Mouse (Mus musculus): ENCODE results near the gene Fbxo27. TPM values are rescaled to one million over a fixed set of nuclear protein-coding genes. Genes with fewer than 3 reads are reported as not detected.

The Fbxo27 gene
- 1.0 TPM for polyA plus RNA-seq (2017; shearing (Covaris generic))

DNA sequence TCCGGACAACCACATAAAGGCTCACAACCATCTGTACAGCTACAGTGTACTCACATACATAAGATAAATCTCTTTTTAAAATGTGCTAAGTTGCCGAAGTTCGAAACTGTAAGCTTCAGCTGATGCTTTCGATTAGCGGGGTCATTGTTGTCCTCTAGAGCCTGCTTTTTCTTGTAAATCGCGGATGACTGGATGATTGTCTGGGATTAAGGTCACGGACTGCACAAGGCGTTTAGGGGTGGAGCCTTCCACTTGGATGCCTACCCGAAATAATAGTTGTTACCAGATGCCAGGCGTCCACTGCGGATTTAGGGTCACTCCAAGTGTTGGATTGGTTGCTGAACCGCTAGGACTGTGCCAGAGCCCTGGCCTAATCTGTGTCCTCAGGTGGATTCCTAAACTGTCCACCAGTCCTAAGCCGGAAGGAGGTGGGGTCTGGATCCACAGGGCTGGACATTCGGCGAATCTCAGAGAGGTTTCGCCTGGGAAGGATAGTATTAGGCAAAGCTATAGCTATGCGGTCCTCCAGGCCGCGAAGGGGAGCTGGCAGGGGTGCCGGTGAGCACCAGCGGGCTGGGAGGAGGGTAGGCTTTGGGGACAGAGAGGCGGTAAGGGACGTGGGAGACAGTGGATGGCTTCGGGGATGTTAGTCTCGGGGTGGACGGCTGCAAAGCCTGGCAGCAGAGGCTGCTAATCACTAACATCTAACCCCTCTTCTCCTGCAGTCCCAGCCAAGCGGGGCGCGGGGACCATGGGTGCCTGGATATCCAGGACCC, at the start of gene Fbxo27:
Gene Fbxo27 (plus strand): TSS at position 305 of the 776 bp plus-strand sequence.

GRCm38 (mm10) chr7:28716590-28717281, 24.1 kb downstream of the Fbxo27 start, which contains the start of gene Fbxo17:
Gene Fbxo17 (plus strand): TSS chr7:28716804.

GRCm38 (mm10) chr7:28741709-28742438, 49.2 kb downstream of the Fbxo27 start, which contains the start of the genes Mrps12 and Sars2:
Gene Mrps12 (minus strand): TSS chr7:28741820.
Gene Sars2 (plus strand): TSS chr7:28741992.

Other genes starting within 250 kb of the Fbxo27 start
- gene Lrfn1, start 240.9 kb upstream of the Fbxo27 start, polyA plus RNA-seq (2017; shearing (Covaris generic)), result 2.3 TPM
- not detected for gene Ifnl2, start 182.4 kb upstream of the Fbxo27 start, polyA plus RNA-seq (2017; shearing (Covaris generic))
- gene Ifnl3, start 170.0 kb upstream of the Fbxo27 start, polyA plus RNA-seq (2017; shearing (Covaris generic)), result not detected
- not detected for gene Sycn, start 152.0 kb upstream of the Fbxo27 start, polyA plus RNA-seq (2017; shearing (Covaris generic))
- not detected for gene Nccrp1, start 145.6 kb upstream of the Fbxo27 start, polyA plus RNA-seq (2017; shearing (Covaris generic))
- 48.1 TPM for gene Samd4b, start 94.7 kb upstream of the Fbxo27 start, polyA plus RNA-seq (2017; shearing (Covaris generic))
- 6.2 TPM for gene Pak4, start 94.7 kb upstream of the Fbxo27 start, polyA plus RNA-seq (2017; shearing (Covaris generic))
- gene Acp7, start 61.5 kb upstream of the Fbxo27 start, polyA plus RNA-seq (2017; shearing (Covaris generic)), result not detected
- gene Fbxo17, start 24.0 kb downstream of the Fbxo27 start, polyA plus RNA-seq (2017; shearing (Covaris generic)), result 16.6 TPM
- gene Mrps12, start 49.0 kb downstream of the Fbxo27 start, polyA plus RNA-seq (2017; shearing (Covaris generic)), result 48.4 TPM
- 21.3 TPM for gene Sars2, start 49.1 kb downstream of the Fbxo27 start, polyA plus RNA-seq (2017; shearing (Covaris generic))
- not detected for gene Ccer2, start 63.3 kb downstream of the Fbxo27 start, polyA plus RNA-seq (2017; shearing (Covaris generic))
- gene Sirt2, start 73.9 kb downstream of the Fbxo27 start, polyA plus RNA-seq (2017; shearing (Covaris generic)), result 70.1 TPM
- 139 TPM for gene Nfkbib, start 74.7 kb downstream of the Fbxo27 start, polyA plus RNA-seq (2017; shearing (Covaris generic))
- 155 TPM for gene Rinl, start 96.1 kb downstream of the Fbxo27 start, polyA plus RNA-seq (2017; shearing (Covaris generic))
- gene Hnrnpl, start 115.7 kb downstream of the Fbxo27 start, polyA plus RNA-seq (2017; shearing (Covaris generic)), result 428 TPM
- 114 TPM for gene Ech1, start 132.4 kb downstream of the Fbxo27 start, polyA plus RNA-seq (2017; shearing (Covaris generic))
- gene Lgals4, start 141.0 kb downstream of the Fbxo27 start, polyA plus RNA-seq (2017; shearing (Covaris generic)), result 29.6 TPM
- gene Lgals7, start 171.0 kb downstream of the Fbxo27 start, polyA plus RNA-seq (2017; shearing (Covaris generic)), result 1.9 TPM
- gene Capn12, start 188.6 kb downstream of the Fbxo27 start, polyA plus RNA-seq (2017; shearing (Covaris generic)), result 0.25 TPM

All from naive thymus-derived CD4-positive, alpha-beta T cell, adult 5 months (primary cell).